Mouse (Mus musculus): ENCODE results near the gene Ogfod2.

The Ogfod2 gene

DNA sequence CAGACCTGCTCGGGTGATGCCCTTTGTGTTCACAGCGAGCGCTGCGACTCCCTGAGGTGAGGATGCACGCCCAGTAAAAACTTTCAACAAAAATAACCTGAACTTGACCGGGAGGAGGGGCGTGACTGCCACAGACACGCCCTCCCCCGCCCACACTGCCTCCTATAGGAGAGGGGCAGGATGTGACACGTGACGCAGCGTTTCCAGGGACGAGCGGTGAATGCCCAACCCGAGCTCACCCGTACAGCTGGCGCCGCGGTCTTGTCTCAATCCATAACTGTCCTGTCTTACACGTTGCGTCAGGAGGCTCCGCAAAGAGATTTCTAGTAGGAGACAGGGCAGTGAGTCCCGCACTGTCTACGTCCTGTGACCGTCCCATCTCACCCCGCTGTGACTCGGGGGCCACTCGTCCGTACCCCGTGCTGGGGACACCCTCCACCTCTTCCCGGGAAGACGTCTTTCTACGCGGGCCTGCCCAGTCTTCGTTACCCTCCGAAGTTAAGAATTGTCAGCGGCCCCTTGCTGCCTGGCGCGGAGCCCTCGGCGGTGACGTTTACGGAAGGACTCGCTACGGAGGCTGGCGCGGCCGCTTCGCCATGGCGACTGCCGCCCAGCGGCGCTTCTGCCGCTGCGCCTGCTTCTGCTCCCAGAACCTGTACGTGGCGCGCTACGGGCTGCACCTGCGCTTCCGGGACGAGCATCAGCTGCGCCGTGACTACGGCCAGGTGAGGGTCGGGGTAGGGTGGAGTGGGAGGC is at the start of gene Ogfod2:
Ogfod2 (plus strand) TSS at position 556 of the 756 bp plus-strand sequence.
- DNase-seq (ENCODE audit: low read depth, low spot score), result peak; percentile 97

GRCm38 (mm10) chr5:124069657-124070056 is 42.4 kb upstream of the Ogfod2 start:
- no peak for DNase-seq (ENCODE audit: low read depth, low spot score)

DNA sequence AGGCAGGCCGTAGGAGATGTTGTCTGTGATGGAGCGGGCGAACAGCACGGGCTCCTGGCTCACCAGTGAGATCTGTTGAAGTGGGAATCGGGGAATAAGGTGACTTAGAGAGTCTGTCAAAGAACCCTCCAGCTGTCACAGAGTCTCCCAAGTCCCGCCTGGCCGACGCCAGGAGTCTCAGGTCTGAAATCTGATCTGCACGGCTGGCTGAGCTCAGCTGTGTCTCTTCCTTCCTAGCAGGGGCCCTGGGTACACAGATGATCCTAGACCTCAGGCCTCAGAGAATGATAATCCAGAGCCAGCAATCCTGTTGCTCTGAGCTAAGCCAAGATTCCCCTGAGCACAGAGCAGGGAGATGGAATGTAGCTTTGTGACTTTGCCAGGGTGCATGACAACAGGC is 38.4 kb upstream of the Ogfod2 start:
- peak; percentile 43 for DNase-seq (ENCODE audit: low read depth, low spot score)

DNA sequence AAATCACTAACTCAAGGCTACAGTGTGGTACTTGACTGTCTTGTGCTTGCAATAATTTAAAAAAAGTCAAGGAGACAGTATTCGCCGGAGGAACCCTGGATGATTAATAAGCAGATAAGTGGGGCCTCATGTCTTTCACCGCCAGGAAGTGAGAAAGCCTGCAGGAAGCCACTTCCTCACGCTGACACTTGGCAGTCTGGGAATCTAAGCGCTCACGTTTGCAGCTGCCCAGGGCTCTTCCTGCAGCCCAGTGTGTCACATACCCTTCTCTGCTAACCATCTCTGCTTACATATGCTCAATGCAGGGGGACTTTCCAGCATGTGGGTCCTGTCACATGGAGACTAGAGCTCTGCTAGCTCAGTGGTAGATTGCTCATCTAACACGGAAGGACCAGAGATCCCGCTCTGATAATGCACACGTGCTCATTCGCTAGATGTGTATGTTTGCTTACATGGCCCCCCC is 37.2 kb upstream of the Ogfod2 start:
- peak; percentile 68 for DNase-seq (ENCODE audit: low read depth, low spot score)

GRCm38 (mm10) chr5:124075716-124076115 is 36.4 kb upstream of the Ogfod2 start:
- DNase-seq (ENCODE audit: low read depth, low spot score), result no peak

- DNase-seq (ENCODE audit: low read depth, low spot score), result no peak
These were observed 35.5 kb upstream of the Ogfod2 start for GRCm38 (mm10) chr5:124076559-124076958.

- DNase-seq (ENCODE audit: low read depth, low spot score), result no peak
These were observed 34.9 kb upstream of the Ogfod2 start for GRCm38 (mm10) chr5:124077241-124077640.

- no peak for DNase-seq (ENCODE audit: low read depth, low spot score)
These were observed 34.1 kb upstream of the Ogfod2 start for GRCm38 (mm10) chr5:124077856-124078460.

- no peak for DNase-seq (ENCODE audit: low read depth, low spot score)
These were observed 33.2 kb upstream of the Ogfod2 start for GRCm38 (mm10) chr5:124078794-124079416.

DNA sequence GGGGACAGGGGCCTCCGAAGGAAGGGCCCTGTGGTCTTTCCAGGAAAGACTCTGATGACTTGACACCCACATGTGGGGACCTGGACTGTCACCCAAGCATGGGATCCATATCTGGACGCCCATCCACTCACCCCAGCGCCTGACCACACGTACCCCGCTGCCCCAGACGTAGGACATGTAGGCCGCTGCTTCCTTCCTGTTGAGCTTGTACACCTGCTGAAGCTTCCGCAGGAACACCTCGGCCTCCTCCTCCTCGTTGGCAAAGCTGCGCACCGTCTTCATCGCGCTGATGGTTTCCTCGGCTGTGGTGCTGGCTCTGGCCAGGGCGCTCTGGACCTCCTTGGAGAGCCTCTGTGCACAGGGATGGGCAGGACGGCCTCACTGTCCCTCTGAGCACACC is 32.2 kb upstream of the Ogfod2 start:
- DNase-seq (ENCODE audit: low read depth, low spot score), result no peak

- no peak for DNase-seq (ENCODE audit: low read depth, low spot score)
These were observed 29.6 kb upstream of the Ogfod2 start for GRCm38 (mm10) chr5:124082447-124082846.

- DNase-seq (ENCODE audit: low read depth, low spot score), result no peak
These were observed 29.0 kb upstream of the Ogfod2 start for GRCm38 (mm10) chr5:124082941-124083688.

- no peak for DNase-seq (ENCODE audit: low read depth, low spot score)
These were observed 28.1 kb upstream of the Ogfod2 start for GRCm38 (mm10) chr5:124083850-124084587.

- DNase-seq (ENCODE audit: low read depth, low spot score), result peak; percentile 87
These were observed 27.4 kb upstream of the Ogfod2 start for GRCm38 (mm10) chr5:124084588-124085173.

- DNase-seq (ENCODE audit: low read depth, low spot score), result no peak
These were observed 26.6 kb upstream of the Ogfod2 start for GRCm38 (mm10) chr5:124085513-124085912.

GRCm38 (mm10) chr5:124086876-124087275 is 25.2 kb upstream of the Ogfod2 start:
- DNase-seq (ENCODE audit: low read depth, low spot score), result no peak

- no peak for DNase-seq (ENCODE audit: low read depth, low spot score)
These were observed 22.2 kb upstream of the Ogfod2 start for GRCm38 (mm10) chr5:124089868-124090267.

DNA sequence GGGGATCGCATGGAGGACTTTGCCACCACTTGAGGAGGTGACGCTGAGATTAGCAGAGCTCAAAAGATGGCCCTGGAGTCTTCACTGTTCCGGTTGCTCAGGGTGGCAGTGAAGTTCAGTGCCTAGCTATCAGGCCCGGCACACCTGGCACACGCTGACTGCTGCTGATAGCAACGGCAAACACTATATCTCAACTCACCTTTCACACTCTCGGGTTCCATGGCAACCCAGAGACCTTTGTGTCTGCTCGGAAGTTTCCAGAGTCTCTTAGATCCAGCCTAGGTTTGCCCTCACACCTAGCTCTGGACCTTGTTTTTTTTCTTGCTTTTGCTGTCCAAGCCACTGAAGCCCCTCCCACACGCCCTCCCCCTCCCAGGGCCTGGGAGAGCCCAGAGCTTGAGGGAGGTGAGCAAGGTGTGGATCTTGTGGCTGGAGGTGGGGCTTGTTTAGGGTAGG is 20.1 kb upstream of the Ogfod2 start:
- DNase-seq (ENCODE audit: low read depth, low spot score), result no peak

- DNase-seq (ENCODE audit: low read depth, low spot score), result no peak
These were observed 18.8 kb upstream of the Ogfod2 start for GRCm38 (mm10) chr5:124093120-124093794.
